Comparison of ENCODE assay signal across 26 mouse cellular contexts in the genomic region with DNA sequence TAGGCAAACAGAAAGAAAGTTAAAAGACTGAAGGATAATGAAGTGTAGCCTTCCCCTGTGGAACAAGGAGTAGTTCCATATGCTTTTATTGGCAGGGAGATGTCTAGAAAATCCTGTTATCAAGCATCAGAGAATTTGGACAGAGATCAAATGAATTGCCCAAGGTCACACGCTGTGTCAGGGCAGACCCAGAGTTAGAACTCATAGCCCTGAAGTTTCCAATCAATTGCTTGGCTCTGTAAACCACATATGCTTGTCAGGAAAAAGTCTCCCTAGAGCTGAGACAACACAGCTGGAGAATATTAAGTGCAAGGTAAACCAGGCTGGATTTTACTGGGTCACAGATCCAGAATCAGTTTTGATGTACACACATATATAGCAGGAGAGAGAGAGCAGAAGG.
"Had no signal": no experiment of that assay in that cellular context is flagged by ENCODE, and none has a peak within 500 bp of the region (broad histone marks: within the 10 kb centered on the region; RNA-seq: fewer than 3 reads in every experiment).

No protein-coding gene starts in this region.

- ATAC-seq: hindbrain, postnatal 0 days; intestine, embryonic 16.5 days; liver, embryonic 12.5 days had no signal

- DNase-seq: gastrocnemius, postnatal 14 days; gastrocnemius, postnatal 36 days; heart, adult 11 months; heart, adult 2 months; heart, postnatal 14 days; heart, postnatal 36 days; kidney, adult 11 months; kidney, adult 2 months; kidney, adult 9 months; kidney, postnatal 14 days; kidney, postnatal 36 days; layer of hippocampus, adult 9-11 months; layer of hippocampus, postnatal 36 days; left cerebral cortex, postnatal 4 days had no signal

- H3K4me1 ChIP-seq: heart, embryonic 13.5 days; heart, embryonic 15.5 days; hindbrain, embryonic 13.5 days; hindbrain, embryonic 15.5 days; kidney, embryonic 15.5 days; limb, embryonic 12.5 days; limb, embryonic 15.5 days; liver, embryonic 12.5 days had no signal

- H3K27me3 ChIP-seq: heart, embryonic 13.5 days; heart, embryonic 15.5 days; hindbrain, embryonic 13.5 days; hindbrain, embryonic 15.5 days; kidney, embryonic 15.5 days; limb, embryonic 12.5 days; limb, embryonic 15.5 days; liver, embryonic 12.5 days had no signal

- H3K36me3 ChIP-seq: heart, embryonic 13.5 days; heart, embryonic 15.5 days; hindbrain, embryonic 13.5 days; hindbrain, embryonic 15.5 days; kidney, embryonic 15.5 days; limb, embryonic 12.5 days; limb, embryonic 15.5 days; liver, embryonic 12.5 days had no signal

- H3K9me3 ChIP-seq: heart, embryonic 13.5 days; heart, embryonic 15.5 days; hindbrain, embryonic 13.5 days; hindbrain, embryonic 15.5 days; kidney, embryonic 15.5 days; limb, embryonic 12.5 days; limb, embryonic 15.5 days; liver, embryonic 12.5 days had no signal

- H3K27ac ChIP-seq: heart, adult 2 months; heart, embryonic 13.5 days; heart, embryonic 15.5 days; hindbrain, embryonic 13.5 days; hindbrain, embryonic 15.5 days; hindbrain, postnatal 0 days; kidney, embryonic 15.5 days; kidney, postnatal 0 days; limb, embryonic 12.5 days; limb, embryonic 15.5 days; liver, embryonic 12.5 days had no signal

- H3K4me3 ChIP-seq: heart, adult 2 months; heart, embryonic 13.5 days; heart, embryonic 15.5 days; hindbrain, embryonic 13.5 days; hindbrain, embryonic 15.5 days; kidney, embryonic 15.5 days; limb, embryonic 12.5 days; limb, embryonic 15.5 days; liver, embryonic 12.5 days had no signal

- H3K4me2 ChIP-seq: heart, embryonic 11.5 days; heart, embryonic 13.5 days; heart, embryonic 15.5 days; hindbrain, embryonic 13.5 days; hindbrain, embryonic 15.5 days; kidney, embryonic 15.5 days; limb, embryonic 12.5 days; limb, embryonic 15.5 days; liver, embryonic 12.5 days had no signal

- H3K9ac ChIP-seq: heart, embryonic 13.5 days; heart, embryonic 15.5 days; hindbrain, embryonic 13.5 days; hindbrain, embryonic 15.5 days; kidney, embryonic 15.5 days; limb, embryonic 12.5 days; limb, embryonic 15.5 days; liver, embryonic 12.5 days had no signal
